Mouse (Mus musculus) embryonic stem cell, embryonic (primary cell): ENCODE results near the gene Atad2b.

Experiments used
- CTCF ChIA-PET, 4 experiments: fragments of 300-600 bp in 2 of 4; fragments of 350-600 bp in 2 of 4; sonication (Branson Sonifier 250); formaldehyde crosslinking; loops; one replicate each; lab custom pipeline; 2022; ENCODE audit warnings: inconsistent platforms in 2 of 4; lab: Charles Lee
- POLR2A ChIA-PET, 4 experiments: fragments of 300-600 bp in 2 of 4; fragments of 350-600 bp in 2 of 4; sonication (Branson Sonifier 250); formaldehyde crosslinking; loops; one replicate each; lab custom pipeline; 2022; ENCODE audit warnings: antibody characterized with exemption in 4 of 4, inconsistent platforms in 1 of 4; lab: Charles Lee

Atad2b gene

GRCm38 (mm10) chr12:4916994-4917804, at the start of gene Atad2b:
TSS of gene Atad2b (plus strand) at chr12:4917353.
- CTCF ChIA-PET: interaction anchor here (0.6 to 2.9 kb wide), 44 partner anchors 9 to 188 kb away, joined by 3 to 22 read pairs (median 4); partner anchors contain the start of genes Mfsd2b (in 3 of the 4), Fam228b (in 1 of the 4), Pfn4 (in 1 of the 4) and Sf3b6 (in 1 of the 4)
- POLR2A ChIA-PET: interaction anchor here (0.5 to 12.4 kb wide), 67 partner anchors 9 to 558 kb away, joined by 3 to 445 read pairs (median 6); partner anchors contain the start of genes Mfsd2b (in 4 of the 4), Sf3b6 (in 3 of the 4), Fam228b (in 2 of the 4) and Ubxn2a (in 2 of the 4)

- ChIA-PET POLR2A (interaction anchor here in 3 of 4 experiments (0.6 to 12.5 kb wide), 11 partner anchors 9 to 220 kb away, joined by 3 to 87 read pairs (median 3); partner anchors contain the start of gene Atad2b (in 2 of the 3)), CTCF (interaction anchor here in 2 of 4 experiments (0.6 to 2.2 kb wide), 3 partner anchors 11 to 138 kb away, joined by 3 to 5 read pairs (median 3); partner anchors contain the start of gene Atad2b (in 1 of the 2))
Measured at GRCm38 (mm10) chr12:4868924-4869323, 48.2 kb upstream of the Atad2b start.

- ChIA-PET CTCF (interaction anchor here in 2 of 4 experiments (0.6 to 1.5 kb wide), 4 partner anchors 8 to 47 kb away, joined by 3 to 8 read pairs (median 4); partner anchors contain the start of gene Atad2b (in 1 of the 2)), POLR2A (interaction anchor here in 3 of 4 experiments (0.6 to 12.5 kb wide), 9 partner anchors 9 to 283 kb away, joined by 3 to 102 read pairs (median 5); partner anchors contain the start of gene Atad2b (in 2 of the 3))
Measured at GRCm38 (mm10) chr12:4871260-4871659, 45.9 kb upstream of the Atad2b start.

- ChIA-PET POLR2A (interaction anchor here (0.5 to 6.3 kb wide), 19 partner anchors 8 to 117 kb away, joined by 3 to 102 read pairs (median 4); partner anchors contain the start of genes Atad2b (in 2 of the 4), Fam228b (in 1 of the 4) and Pfn4 (in 1 of the 4)), CTCF (interaction anchor here (0.6 to 1.5 kb wide), 11 partner anchors 9 to 1563 kb away, joined by 3 to 8 read pairs (median 3); partner anchors contain the start of gene Atad2b (in 2 of the 4))
Measured at GRCm38 (mm10) chr12:4872273-4872672, 44.9 kb upstream of the Atad2b start.

DNA sequence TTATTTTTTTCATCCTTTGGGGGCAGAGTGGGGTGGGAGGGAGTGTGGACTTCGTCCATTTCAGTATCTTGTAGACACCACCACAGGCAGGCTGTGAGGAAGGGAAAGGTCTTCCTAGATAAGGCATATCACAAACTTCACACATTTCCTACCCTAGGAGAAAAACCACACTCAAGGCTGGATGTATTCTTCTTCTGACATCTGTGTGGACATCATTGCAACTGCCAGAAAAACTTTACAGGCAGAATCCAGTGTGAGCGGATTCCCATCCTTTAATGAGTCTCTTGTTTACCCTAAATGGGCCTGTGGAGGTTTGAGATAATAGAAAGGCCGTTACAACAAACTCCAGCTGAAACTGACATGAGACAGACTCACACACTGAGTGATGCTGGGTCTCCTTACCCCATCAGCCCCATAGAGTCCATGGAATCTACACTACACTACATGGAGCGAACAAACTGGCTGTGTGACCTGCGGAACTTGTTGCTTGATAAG, 44.1 kb upstream of the Atad2b start:
- ChIA-PET POLR2A (interaction anchor here (0.7 to 6.3 kb wide), 20 partner anchors 10 to 280 kb away, joined by 3 to 102 read pairs (median 8); partner anchors contain the start of genes Atad2b (in 3 of the 4), Fam228b (in 1 of the 4), Gm3625 (in 1 of the 4) and Itsn2 (in 1 of the 4)), CTCF (interaction anchor here in 3 of 4 experiments (0.7 to 1.5 kb wide), 6 partner anchors 10 to 1564 kb away, joined by 3 to 8 read pairs (median 3); partner anchors contain the start of gene Atad2b (in 2 of the 3))

DNA sequence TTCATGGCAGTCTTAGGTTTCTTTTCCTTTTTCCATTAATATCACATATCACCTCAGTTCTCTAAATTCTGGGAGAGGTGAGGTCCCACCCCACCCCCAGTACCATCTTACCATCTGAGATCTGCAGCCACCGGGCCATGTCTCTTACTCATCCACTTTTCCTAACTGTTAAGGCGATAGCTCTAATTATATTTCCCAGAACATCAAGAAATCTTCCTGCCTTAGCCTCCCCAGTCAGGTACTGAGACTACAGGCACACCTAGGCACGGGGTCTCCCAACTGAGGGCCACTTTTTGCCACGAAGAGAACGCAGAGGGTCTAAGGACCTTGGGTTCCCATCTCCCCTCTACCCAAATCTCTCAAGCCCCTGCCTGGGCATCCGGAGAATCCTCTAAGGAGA, 43.6 kb upstream of the Atad2b start:
- CTCF ChIA-PET: interaction anchor here in 3 of 4 experiments (0.6 to 1.8 kb wide), 10 partner anchors 9 to 257 kb away, joined by 3 to 13 read pairs (median 5); partner anchors contain the start of gene Atad2b (in 3 of the 3)

GRCm38 (mm10) chr12:4874161-4874927, 42.8 kb upstream of the Atad2b start, which contains the start of gene Mfsd2b:
TSS of gene Mfsd2b (minus strand) at chr12:4874359.
- ChIA-PET CTCF (interaction anchor here (0.5 to 1.8 kb wide), 14 partner anchors 10 to 400 kb away, joined by 3 to 13 read pairs (median 5); partner anchors contain the start of genes Atad2b (in 3 of the 4), Gm3625 (in 1 of the 4) and Itsn2 (in 1 of the 4)), POLR2A (interaction anchor here (0.6 to 6.3 kb wide), 58 partner anchors 8 to 282 kb away, joined by 3 to 102 read pairs (median 6); partner anchors contain the start of genes Atad2b (in 4 of the 4), Sf3b6 (in 2 of the 4), Fam228b (in 1 of the 4) and Fkbp1b (in 1 of the 4))

More for the DNA sequence above, 43.6 kb upstream of the Atad2b start:
- POLR2A ChIA-PET: interaction anchor here (0.5 to 6.3 kb wide), 48 partner anchors 9 to 1079 kb away, joined by 3 to 102 read pairs (median 7); partner anchors contain the start of genes Atad2b (in 3 of the 4), Fam228b (in 1 of the 4), Gm3625 (in 1 of the 4) and Itsn2 (in 1 of the 4)

- ChIA-PET CTCF (interaction anchor here in 1 of 4 experiments (0.5 kb wide), 1 partner anchor 20 kb away, joined by 6 read pairs; no protein-coding TSS in a partner anchor), POLR2A (interaction anchor here in 3 of 4 experiments (0.5 to 6.3 kb wide), 17 partner anchors 9 to 198 kb away, joined by 3 to 102 read pairs (median 22); partner anchors contain the start of gene Atad2b (in 1 of the 3))
Measured at GRCm38 (mm10) chr12:4875623-4876022, 41.5 kb upstream of the Atad2b start.

- POLR2A ChIA-PET: interaction anchor here (0.6 to 15.9 kb wide), 27 partner anchors 8 to 64 kb away, joined by 3 to 357 read pairs (median 5); partner anchors contain the start of genes Atad2b (in 4 of the 4), Sf3b6 (in 1 of the 4), Ubxn2a (in 1 of the 4) and Wdcp (in 1 of the 4)
Measured at GRCm38 (mm10) chr12:4878296-4878783, 38.8 kb upstream of the Atad2b start.

GRCm38 (mm10) chr12:4879048-4879447, 38.1 kb upstream of the Atad2b start:
- ChIA-PET CTCF (interaction anchor here (0.8 to 2.9 kb wide), 8 partner anchors 11 to 39 kb away, joined by 3 to 22 read pairs (median 4); partner anchors contain the start of gene Atad2b (in 2 of the 4)), POLR2A (interaction anchor here (0.7 to 15.9 kb wide), 30 partner anchors 9 to 62 kb away, joined by 3 to 357 read pairs (median 5); partner anchors contain the start of genes Atad2b (in 3 of the 4), Wdcp (in 2 of the 4), Sf3b6 (in 1 of the 4) and Ubxn2a (in 1 of the 4))

More at GRCm38 (mm10) chr12:4878296-4878783, 38.8 kb upstream of the Atad2b start:
- CTCF ChIA-PET: interaction anchor here in 3 of 4 experiments (0.8 to 2.9 kb wide), 4 partner anchors 27 to 40 kb away, joined by 3 to 22 read pairs (median 3); partner anchors contain the start of gene Atad2b (in 3 of the 3)

DNA sequence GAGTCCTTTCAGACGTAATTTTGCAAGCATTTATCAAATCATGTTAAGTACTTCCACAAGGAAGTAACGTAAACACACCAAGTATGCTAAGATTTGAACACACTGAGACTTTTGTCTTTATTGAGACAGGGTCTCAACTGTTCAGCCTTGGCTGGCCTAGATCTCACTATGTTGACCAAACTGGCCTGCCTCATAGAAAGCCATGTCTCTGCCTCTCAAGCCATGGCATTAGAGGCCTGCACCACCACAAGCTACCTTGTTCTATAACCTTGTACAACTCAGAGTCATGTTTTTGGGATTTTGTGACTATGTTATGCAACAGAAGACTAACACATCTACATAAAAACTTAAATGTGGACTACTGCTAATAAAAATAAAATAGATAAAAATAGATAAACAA, 35.1 kb upstream of the Atad2b start:
- ChIA-PET POLR2A (interaction anchor here in 3 of 4 experiments (0.9 to 15.9 kb wide), 13 partner anchors 8 to 35 kb away, joined by 3 to 357 read pairs (median 6); partner anchors contain the start of genes Mfsd2b (in 3 of the 3), Atad2b (in 1 of the 3) and Ubxn2a (in 1 of the 3)), CTCF (interaction anchor here in 1 of 4 experiments (1.1 kb wide), 1 partner anchor 36 kb away, joined by 5 read pairs; the partner anchor contains the start of gene Atad2b)

GRCm38 (mm10) chr12:4885062-4885461, 32.1 kb upstream of the Atad2b start:
- ChIA-PET CTCF (interaction anchor here in 2 of 4 experiments (0.6 to 1.8 kb wide), 2 partner anchors 8 to 32 kb away, joined by 3 to 4 read pairs; partner anchors contain the start of gene Atad2b (in 1 of the 2)), POLR2A (interaction anchor here in 2 of 4 experiments (0.6 to 15.9 kb wide), 7 partner anchors 11 to 170 kb away, joined by 3 to 357 read pairs (median 3); partner anchors contain the start of genes Mfsd2b (in 2 of the 2), Atad2b (in 1 of the 2) and Ubxn2a (in 1 of the 2))

- ChIA-PET CTCF (interaction anchor here in 1 of 4 experiments (0.6 to 1.8 kb wide), 2 partner anchors 19 to 31 kb away, joined by 3 to 4 read pairs; partner anchors contain the start of gene Atad2b), POLR2A (interaction anchor here (0.5 to 15.9 kb wide), 10 partner anchors 10 to 31 kb away, joined by 3 to 357 read pairs (median 4); partner anchors contain the start of genes Atad2b (in 1 of the 4), Mfsd2b (in 1 of the 4) and Ubxn2a (in 1 of the 4))
Measured at GRCm38 (mm10) chr12:4886581-4886980, 30.6 kb upstream of the Atad2b start.

- POLR2A ChIA-PET: interaction anchor here (0.5 to 21.5 kb wide), 20 partner anchors 3 to 341 kb away, joined by 3 to 357 read pairs (median 4); partner anchors contain the start of genes Mfsd2b (in 2 of the 4), Atad2b (in 1 of the 4), Sf3b6 (in 1 of the 4) and Ubxn2a (in 1 of the 4)
- CTCF ChIA-PET: interaction anchor here in 2 of 4 experiments (0.6 kb wide), 2 partner anchors 18 to 117 kb away, joined by 5 to 7 read pairs; no protein-coding TSS in a partner anchor
Measured at GRCm38 (mm10) chr12:4888739-4889138, 28.4 kb upstream of the Atad2b start.
